Mouse (Mus musculus) thymus, adult 2 months (tissue): ENCODE measurements around the gene Socs2. TPM values are rescaled to one million over a fixed set of nuclear protein-coding genes. Genes with fewer than 3 reads are reported as not detected.

Experiments used
- DNase-seq: peaks from one replicate; pipeline ENCODE4 v3.0.0; 2021
- H3K27ac ChIP-seq: fragments of 200-500 bp; 2 replicates; pipeline ENCODE4 v1.5.1; 2012; ENCODE audit warnings: low read length, control low read depth; ENCODE audit not compliant: control insufficient read depth, insufficient read depth
- H3K27me3 ChIP-seq: fragments of 200-500 bp; 2 replicates; pipeline ENCODE4 v1.6.1; 2012; ENCODE audit warnings: mild to moderate bottlenecking, low read length, moderate library complexity, mixed read lengths; ENCODE audit not compliant: control insufficient read depth, insufficient read depth
- H3K36me3 ChIP-seq: fragments of 200-500 bp; 2 replicates; pipeline ENCODE4 v1.6.1; 2012; ENCODE audit warnings: mild to moderate bottlenecking, low read length, moderate library complexity; ENCODE audit not compliant: control insufficient read depth, insufficient read depth
- H3K4me1 ChIP-seq: fragments of 200-500 bp; replicated peaks from 2 replicates; pipeline ENCODE4 v1.6.1; 2012; ENCODE audit warnings: low read length; ENCODE audit not compliant: control insufficient read depth, insufficient read depth
- H3K4me3 ChIP-seq: fragments of 200-500 bp; 2 replicates; pipeline ENCODE4 v1.5.1; 2012; ENCODE audit warnings: mild to moderate bottlenecking, low read length, control low read depth, moderate library complexity; ENCODE audit not compliant: control insufficient read depth, insufficient read depth
- CTCF ChIP-seq: fragments of 200-500 bp; IDR thresholded peaks from 2 replicates; pipeline ENCODE4 v1.5.1; 2012; ENCODE audit warnings: mild to moderate bottlenecking, control low read depth, low read length, moderate library complexity, borderline replicate concordance; ENCODE audit not compliant: control insufficient read depth, poor library complexity, insufficient read depth; ENCODE audit errors: extremely low read depth
- POLR2A ChIP-seq: fragments of 200-500 bp; IDR thresholded peaks from 2 replicates; pipeline ENCODE4 v1.6.1; 2012; ENCODE audit warnings: mild to moderate bottlenecking, low read length, control low read depth, moderate library complexity; ENCODE audit not compliant: control insufficient read depth, poor library complexity, insufficient read depth; ENCODE audit errors: extremely low read depth
- WGBS: fragments of 180-500 bp; shearing (Covaris S2); methylation state at CpG from one replicate; pipeline ENCODE4 v1.1.7; 2018; 5-methylcytosine and 5-hydroxymethylcytosine counted together
- polyA plus RNA-seq: library from polyadenylated mRNA; depleted of rRNA; stranded (reverse); fragments of >200 nt; gene quantifications from 2 replicates; pipeline ENCODE4 v1.2.3, GENCODE M21; 2012; rRNA removed

Socs2 gene
- polyA plus RNA-seq, 1 experiment = 18.4 TPM

GRCm38 (mm10) chr10:95336781-95337544, 80.0 kb downstream of the Socs2 start:
- H3K27me3 ChIP-seq = no peaks in the 10 kb centered on the region
- no peak for DNase-seq
- no peaks in the 10 kb centered on the region for H3K4me1 ChIP-seq
- TF ChIP-seq CTCF (no peak), POLR2A (no peak)
- H3K4me3 ChIP-seq = no peak overlapping the region
- H3K36me3 ChIP-seq = no peaks in the 10 kb centered on the region
- WGBS = 82% methylated on average over 4 of the region's 4 CpGs
- no peak overlapping the region for H3K27ac ChIP-seq

Other genes with a start within 250 kb of the Socs2 start
- gene Cradd, start 93.0 kb downstream of the Socs2 start, polyA plus RNA-seq = 15.2 and 15.8 TPM in 2 replicates
- 78.4 and 107 TPM in 2 replicates for gene Mrpl42, start 84.8 kb upstream of the Socs2 start, polyA plus RNA-seq
- 63.5 and 65.8 TPM in 2 replicates for gene Ube2n, start 98.0 kb upstream of the Socs2 start, polyA plus RNA-seq
- 15.9 and 20.5 TPM in 2 replicates for gene Nudt4, start 147.0 kb upstream of the Socs2 start, polyA plus RNA-seq